Mouse (Mus musculus) cortical plate, adult 2 months (tissue): ENCODE measurements at regions not wholly inside any gene's neighbourhood (a gene's known extent, or its start where the extent isn't known, plus 50 kb on each side); places are given as distances from the start of the nearest gene placed in this dataset.
"Not testable (repeated sequence)": the region's sequence is repeated elsewhere in the genome, so short reads cannot be mapped to it uniquely, and the experiment has no call there.

Experiments used
- H3K27ac ChIP-seq: fragments of 200-500 bp; 2 replicates; pipeline ENCODE4 v1.5.1; 2012; ENCODE audit warnings: low read length, control low read depth, inconsistent platforms; ENCODE audit not compliant: insufficient read depth
- H3K4me1 ChIP-seq: fragments of 200-500 bp; 2 replicates; pipeline ENCODE4 v1.6.1; 2011; ENCODE audit warnings: low read length; ENCODE audit not compliant: control insufficient read depth, insufficient read depth
- H3K4me3 ChIP-seq: fragments of 200-500 bp; 2 replicates; pipeline ENCODE4 v1.5.1; 2011; ENCODE audit warnings: mild to moderate bottlenecking, low read length, control low read depth; ENCODE audit not compliant: insufficient read depth
- CTCF ChIP-seq: fragments of 200-500 bp; IDR thresholded peaks from 2 replicates; pipeline ENCODE4 v1.5.1; 2011; ENCODE audit warnings: mild to moderate bottlenecking, control low read depth, low read length; ENCODE audit not compliant: insufficient read depth; ENCODE audit errors: extremely low read depth
- POLR2A ChIP-seq: fragments of 200-500 bp; IDR thresholded peaks from 2 replicates; pipeline ENCODE4 v1.6.1; 2011; ENCODE audit warnings: mild to moderate bottlenecking, low read length, control low read depth; ENCODE audit not compliant: insufficient read depth; ENCODE audit errors: extremely low read depth

DNA sequence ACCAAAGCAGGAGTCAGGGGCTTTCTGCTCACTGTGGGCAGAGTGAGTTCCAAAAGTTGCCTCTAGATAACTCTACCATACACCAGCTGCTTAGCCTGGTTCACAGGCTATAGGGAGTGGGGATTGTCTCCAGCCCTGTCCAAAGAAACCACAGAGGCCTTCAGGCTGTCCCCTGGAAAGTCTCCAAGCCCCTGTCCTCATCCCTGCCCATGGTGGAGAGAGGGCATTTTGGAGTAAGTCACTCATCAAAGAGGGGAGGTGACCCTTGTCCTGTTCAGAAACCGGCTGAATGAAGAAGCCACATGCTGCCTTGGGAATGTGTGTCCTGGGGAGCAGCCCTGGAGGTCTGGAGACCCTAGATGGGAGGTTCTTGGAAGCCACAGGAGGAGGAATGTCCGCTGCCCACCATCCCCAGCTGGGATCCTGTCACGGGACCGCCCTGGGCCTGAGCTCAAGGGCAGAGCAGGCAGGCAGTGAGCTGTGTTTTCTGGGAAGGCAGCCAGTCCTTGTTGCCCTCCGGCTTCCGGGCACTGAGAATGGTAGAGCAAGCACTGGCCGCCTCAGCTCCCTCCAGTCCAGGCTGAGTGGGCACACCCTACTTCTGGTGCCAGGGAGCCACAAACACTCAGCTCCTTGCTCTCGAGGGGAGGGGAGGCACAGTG, 78.4 kb downstream of the Cpn2 start:
- H3K27ac ChIP-seq: no peak overlapping the region
- H3K4me3 ChIP-seq: no peak overlapping the region
- TF ChIP-seq CTCF: no peak
- no peak for TF ChIP-seq POLR2A
- 0 out of 2 replicates have a peak, but pooled peaks cover 1% of the 10 kb centered on the region for H3K4me1 ChIP-seq

DNA sequence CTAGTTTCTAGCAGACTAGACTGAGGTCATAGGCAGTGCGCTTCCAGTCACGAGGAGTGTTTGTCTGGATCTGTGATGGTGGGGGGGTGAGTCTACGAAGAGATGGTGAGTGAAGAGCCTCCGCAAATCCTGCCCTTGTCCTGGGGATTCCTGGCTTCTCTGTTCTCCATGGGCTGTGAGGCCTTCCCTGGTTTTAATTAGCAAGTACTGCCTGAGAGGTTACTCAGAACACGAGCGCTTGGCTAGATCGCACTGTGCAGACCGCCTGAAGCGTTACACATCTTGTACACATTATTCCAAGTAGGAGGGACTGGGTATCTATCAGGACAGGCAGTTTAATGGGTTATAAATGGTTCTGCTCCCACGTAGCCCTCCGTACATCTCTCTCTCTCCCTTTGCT, 76.9 kb downstream of the Cpn2 start:
- TF ChIP-seq POLR2A (no peak), CTCF (no peak)
- H3K4me1 ChIP-seq: no peaks in the 10 kb centered on the region
- H3K4me3 ChIP-seq: no peak overlapping the region
- no peak overlapping the region for H3K27ac ChIP-seq

DNA sequence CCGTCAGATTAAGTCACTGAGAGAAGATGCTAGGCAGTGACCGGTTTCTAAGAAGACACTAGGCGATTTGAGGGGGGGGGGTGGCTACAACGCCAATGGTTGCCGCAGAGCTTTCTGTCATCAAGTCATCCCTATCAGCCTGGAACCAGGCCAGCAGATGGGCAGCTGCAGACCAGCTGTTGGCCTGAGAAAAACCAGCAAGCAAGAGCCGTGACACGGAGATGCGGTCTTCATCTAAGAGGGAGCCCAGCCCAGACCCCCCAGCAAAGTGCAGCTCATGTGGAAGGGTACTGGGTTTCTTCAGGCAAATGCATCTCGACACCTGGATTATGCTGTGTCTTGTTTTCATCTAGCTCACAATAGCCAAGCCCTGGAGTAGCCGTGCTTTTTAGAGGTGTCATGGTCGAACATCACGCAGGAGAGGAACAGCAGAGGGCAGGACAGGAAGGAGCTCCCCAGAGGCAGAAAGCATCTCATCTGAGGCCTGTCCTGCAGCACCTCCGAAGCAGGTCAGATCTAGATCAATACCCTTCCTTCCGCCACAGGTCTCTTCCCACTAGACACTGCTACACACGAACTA, 76.3 kb downstream of the Cpn2 start:
- H3K27ac ChIP-seq: no peak overlapping the region
- H3K4me1 ChIP-seq: no peaks in the 10 kb centered on the region
- TF ChIP-seq POLR2A: no peak
- TF ChIP-seq CTCF: no peak
- H3K4me3 ChIP-seq: no peak overlapping the region

DNA sequence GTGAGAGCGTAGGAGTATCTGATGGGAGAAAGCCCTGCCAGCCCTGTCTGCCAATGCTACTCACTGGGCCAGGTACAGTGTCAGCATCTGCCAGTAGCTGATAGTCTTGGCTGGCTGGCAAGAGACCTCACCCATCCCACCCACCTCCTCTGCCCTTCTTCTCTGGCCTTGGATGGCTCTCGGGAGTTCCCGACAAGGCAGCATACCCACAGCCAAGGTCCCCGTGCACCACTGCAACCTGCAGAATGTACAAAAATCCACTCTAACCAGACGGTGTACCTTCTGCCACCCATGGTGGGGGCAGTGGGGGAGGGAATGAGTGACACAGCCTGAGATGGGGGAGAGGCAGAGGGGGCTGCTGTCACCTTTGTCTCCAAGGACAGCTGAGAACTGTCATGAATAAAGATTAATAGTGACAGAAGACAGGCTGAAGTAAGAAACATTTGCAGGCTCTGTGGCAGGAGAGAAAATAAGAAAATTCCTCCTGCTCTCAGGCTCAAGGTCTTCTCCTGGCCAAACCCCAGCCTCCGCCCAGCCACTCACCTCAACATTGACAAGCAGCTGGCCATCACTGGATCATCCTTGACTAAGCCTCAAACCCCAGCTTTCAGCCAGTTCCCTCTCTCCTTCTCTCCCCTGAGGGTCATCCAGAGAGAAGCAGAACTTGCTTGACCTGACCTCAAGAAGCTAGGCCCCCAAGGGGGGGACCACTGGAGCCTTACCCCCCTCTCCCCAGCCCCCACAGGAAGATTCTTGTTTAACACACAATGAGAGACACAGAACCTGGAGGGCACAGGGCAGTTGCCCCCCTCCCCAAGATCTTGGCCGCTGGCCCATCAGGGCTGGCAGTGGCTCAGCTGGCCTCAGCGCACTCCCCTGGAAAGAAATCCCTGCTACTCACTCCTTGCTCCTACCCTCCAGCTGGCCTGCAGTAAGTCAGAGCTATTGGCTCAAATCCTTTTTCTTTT, 73.7 kb downstream of the Cpn2 start:
- Histone ChIP-seq H3K4me3 (no peak overlapping the region), H3K27ac (no peak overlapping the region), H3K4me1 (no peaks in the 10 kb centered on the region)
- TF ChIP-seq CTCF: no peak
- no peak for TF ChIP-seq POLR2A

DNA sequence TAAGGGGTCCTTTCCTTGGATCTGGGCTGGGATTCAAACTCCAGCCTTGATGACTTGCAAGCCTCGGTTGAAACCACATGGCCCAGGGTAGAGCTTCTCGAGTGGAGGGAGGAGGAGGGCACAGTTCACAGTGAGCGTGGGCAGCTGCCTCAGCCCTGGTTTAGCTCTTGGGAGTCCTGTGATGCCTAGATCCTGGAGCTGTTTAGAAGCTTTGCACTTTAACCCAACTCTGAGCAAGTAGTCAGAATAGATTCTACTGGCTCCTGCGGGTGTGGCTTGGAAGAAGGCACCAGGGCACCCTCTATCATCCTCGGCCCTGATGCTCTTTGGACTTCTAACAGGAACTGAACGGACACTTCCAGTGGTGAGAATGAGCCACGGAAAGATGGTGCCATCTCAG, 72.5 kb downstream of the Cpn2 start:
- H3K4me3 ChIP-seq: no peak overlapping the region
- no peak for TF ChIP-seq POLR2A
- no peak for TF ChIP-seq CTCF

DNA sequence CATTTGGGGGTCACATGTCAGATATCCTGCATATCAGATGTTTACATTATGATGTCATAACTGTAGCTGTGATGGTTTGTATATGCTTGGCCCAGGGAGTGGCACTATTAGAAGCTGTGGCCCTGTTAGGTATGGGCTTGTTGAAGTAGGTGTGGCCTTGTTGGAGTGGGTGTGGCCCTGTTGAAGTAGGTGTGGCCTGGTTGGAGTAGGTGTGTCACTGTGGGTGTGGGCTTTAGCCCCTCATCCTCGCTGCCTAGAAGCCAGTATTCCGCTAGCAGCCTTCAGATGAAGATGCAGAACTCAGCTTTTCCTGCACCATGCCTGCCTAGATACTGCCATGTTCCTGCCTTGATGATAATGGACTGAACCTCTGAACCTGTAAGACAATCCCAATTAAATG, 71.4 kb downstream of the Cpn2 start:
- H3K4me1 ChIP-seq, H3K27ac ChIP-seq, H3K4me3 ChIP-seq: not testable (repeated sequence)

More for the DNA sequence above, 72.5 kb downstream of the Cpn2 start:
- Histone ChIP-seq H3K27ac (no peak overlapping the region), H3K4me1 (no peaks in the 10 kb centered on the region; the same call in 1 of the 2 replicates)

DNA sequence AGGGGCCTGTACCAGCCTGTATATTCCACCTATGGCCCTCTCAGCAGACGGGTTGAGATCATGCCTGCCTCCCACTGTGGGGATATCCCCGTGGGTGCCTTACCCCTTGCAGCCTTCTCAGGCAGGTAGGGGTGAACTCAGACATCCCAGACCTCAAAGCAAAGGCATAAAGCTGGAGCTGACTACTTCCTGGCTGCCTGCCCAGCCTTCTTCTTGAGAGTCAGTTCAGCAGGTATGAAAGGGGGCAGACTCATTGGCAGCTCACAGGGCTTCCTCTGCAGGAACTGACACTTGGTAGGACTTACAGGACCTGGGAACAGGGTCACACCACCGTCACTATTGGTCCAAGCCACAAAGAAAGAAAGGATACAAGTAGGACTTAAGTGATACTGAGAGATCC, 69.9 kb downstream of the Cpn2 start:
- TF ChIP-seq CTCF (no peak), POLR2A (no peak)
- Histone ChIP-seq H3K4me3 (no peak overlapping the region), H3K27ac (no peak overlapping the region), H3K4me1 (no peaks in the 10 kb centered on the region; the same call in 1 of the 2 replicates)

DNA sequence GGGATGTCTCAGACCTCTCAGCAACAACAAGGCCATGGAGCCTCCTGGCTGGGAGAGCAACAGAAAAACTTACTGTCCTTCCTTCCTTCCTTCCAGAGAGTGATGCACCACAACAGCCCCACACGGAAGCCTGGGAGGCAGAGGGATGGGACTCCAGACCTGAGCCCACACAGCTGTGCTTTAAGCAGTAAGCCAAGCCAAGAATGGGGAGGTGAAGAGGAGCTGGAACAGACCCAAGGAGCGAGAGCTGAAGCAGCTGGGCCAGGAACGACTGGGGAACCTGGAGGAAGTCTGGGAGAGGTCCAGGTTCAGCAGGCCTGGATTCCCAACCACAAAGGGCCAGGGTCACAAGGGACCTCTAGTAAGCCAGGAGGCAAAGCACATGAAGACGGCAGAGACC, 67.5 kb downstream of the Cpn2 start:
- Histone ChIP-seq H3K27ac (no peak overlapping the region), H3K4me3 (no peak overlapping the region), H3K4me1 (no peaks in the 10 kb centered on the region; the same call in 1 of the 2 replicates)
- no peak for TF ChIP-seq POLR2A
- TF ChIP-seq CTCF: no peak

DNA sequence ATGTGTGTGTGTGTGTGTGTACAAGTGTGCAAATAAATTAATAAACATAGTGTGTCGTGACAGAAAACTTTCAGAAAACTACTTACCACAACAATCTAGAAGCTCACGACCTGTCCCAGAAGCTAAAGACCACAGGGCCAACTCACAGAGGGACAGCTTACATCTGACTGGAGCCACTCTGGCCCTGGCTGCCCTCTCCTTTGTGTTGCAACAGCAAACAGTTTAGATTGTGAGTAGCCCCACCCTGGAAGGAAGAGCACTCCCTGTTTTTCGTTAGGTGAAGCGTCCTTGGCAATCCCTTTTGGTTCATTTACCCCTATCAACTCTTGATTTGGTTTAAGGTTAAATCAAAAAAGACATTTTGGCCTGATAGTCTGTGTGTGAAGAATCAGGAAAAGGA, 63.2 kb downstream of the Cpn2 start:
- Histone ChIP-seq H3K4me3 (no peak overlapping the region), H3K4me1 (no peaks in the 10 kb centered on the region; the same call in 1 of the 2 replicates), H3K27ac (no peak overlapping the region)
- TF ChIP-seq CTCF (no peak), POLR2A (no peak)

DNA sequence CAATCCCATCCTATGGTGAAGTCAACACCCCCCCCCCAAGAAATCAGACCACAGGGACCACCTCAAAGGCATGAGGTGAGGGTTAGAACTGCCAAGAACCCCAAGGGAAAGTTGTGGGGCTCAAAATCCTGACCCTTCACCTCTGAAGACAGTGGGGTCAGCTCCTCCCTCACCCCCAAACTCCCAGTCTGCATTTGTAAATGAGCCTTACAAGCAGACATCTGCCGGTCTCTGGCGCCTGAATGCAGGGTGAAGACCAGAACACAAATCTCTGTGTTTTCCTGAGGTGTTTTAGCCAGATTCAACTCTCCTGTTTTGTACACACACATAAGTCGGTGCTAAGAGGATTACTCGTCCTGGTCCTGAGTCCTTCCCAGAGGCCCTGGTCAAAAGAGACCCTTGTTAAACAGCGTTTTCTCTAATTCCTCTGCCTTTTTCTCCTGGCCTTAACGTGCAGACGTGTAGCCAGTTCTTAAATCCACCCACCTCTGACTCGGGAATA, 61.9 kb downstream of the Cpn2 start:
- TF ChIP-seq CTCF (no peak), POLR2A (no peak)
- H3K27ac ChIP-seq: no peak overlapping the region
- no peak overlapping the region for H3K4me3 ChIP-seq
- no peaks in the 10 kb centered on the region for H3K4me1 ChIP-seq

DNA sequence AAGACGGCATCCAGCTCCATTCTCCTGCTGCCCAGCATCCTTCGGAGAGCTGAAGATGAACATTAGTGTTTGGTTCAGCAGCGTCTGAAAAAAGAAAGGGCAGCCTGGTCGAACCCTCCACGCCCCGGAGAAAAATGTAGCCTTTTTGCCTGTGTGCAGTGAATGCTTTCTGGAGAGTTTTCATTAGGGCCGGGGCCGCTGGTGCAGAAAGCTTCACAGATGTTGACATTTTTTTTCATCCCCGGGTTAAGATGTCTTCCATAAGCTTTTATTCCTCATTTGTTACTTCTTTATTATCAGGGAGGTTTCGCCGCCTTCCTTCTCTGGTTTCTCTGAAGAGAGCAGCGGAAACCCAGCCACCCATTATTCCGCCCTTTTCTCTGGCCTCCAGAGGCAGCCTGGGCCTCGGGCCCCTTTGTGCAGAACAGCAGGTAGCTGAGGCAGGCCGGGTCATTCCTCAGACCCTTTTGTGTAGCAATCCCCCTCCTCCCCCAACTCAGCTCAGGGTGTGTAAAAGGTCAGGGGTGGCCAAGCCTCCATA, 61.4 kb downstream of the Cpn2 start:
- TF ChIP-seq POLR2A: no peak
- TF ChIP-seq CTCF: no peak
- H3K4me1 ChIP-seq: no peaks in the 10 kb centered on the region
- no peak overlapping the region for H3K27ac ChIP-seq
- no peak overlapping the region for H3K4me3 ChIP-seq
